In genomic region chr15:95906017-95906749, GRCm38 (mm10) we compare ENCODE assay signal across 8 mouse cellular contexts.
DNase-seq lines count a peak whose midpoint lies in the region; ATAC-seq lines count a peak whose summit lies in the region.

No protein-coding gene starts in this region.

- no peak overlapping the region for H3K27ac ChIP-seq in liver, embryonic 16.5 days (ENCODE audit: low read length)

- intact Hi-C loops in heart, postnatal 14 days (cut with DNase I) = no loop called here

- no peaks in the 10 kb centered on the region for H3K36me3 ChIP-seq in liver, embryonic 16.5 days (ENCODE audit: control insufficient read depth, insufficient read depth)

- peaks cover 38% of the 10 kb centered on the region for H3K4me1 ChIP-seq in liver, embryonic 16.5 days (ENCODE audit: control insufficient read depth, low read depth, low read length)

- H3K4me3 ChIP-seq in liver, embryonic 16.5 days (ENCODE audit: low read depth, low read length) = no peak overlapping the region

- DNase-seq in cerebellum, adult 9-10 months = peak; percentile 4
- no peak for DNase-seq in cerebellum, adult 11 months
- peak; percentile 14 for DNase-seq in adrenal gland, adult 8-10 months
- DNase-seq in heart, postnatal 14 days = peak; percentile 68 to 80
- DNase-seq in spleen, adult 18-20 months = peak; percentile 56 to 68
- DNase-seq in frontal cortex, postnatal 36 days (ENCODE audit: low spot score in 2 of 2) = no peak

- H3K9ac ChIP-seq in liver, embryonic 16.5 days (ENCODE audit: low read depth, low read length) = no peak overlapping the region

- peak; percentile 12; the same call in 1 of the 2 replicates for ATAC-seq in liver, embryonic 16.5 days (ENCODE audit: low read depth)
- no peak for ATAC-seq in inflammation-experienced regulatory T-cells, adult 6 months

- no peak overlapping the region for H3K4me2 ChIP-seq in liver, embryonic 16.5 days (ENCODE audit: low read depth, low read length)

- WGBS in liver, embryonic 16.5 days (ENCODE audit: insufficient replicate concordance) = 46% methylated on average over 7 of the region's 7 CpGs

- H3K27me3 ChIP-seq in liver, embryonic 16.5 days (ENCODE audit: control insufficient read depth, insufficient read depth, low read depth, low read length) = no peaks in the 10 kb centered on the region

- H3K9me3 ChIP-seq in liver, embryonic 16.5 days (replicated peaks; ENCODE audit: control insufficient read depth, low read length) = no peaks in the 10 kb centered on the region

Comparison
In these comparisons a context has a peak if more than half of its experiments do, and no peak if none do; other contexts are left out.
1. DNase-seq: peak in cerebellum, adult 9-10 months (single experiment), adrenal gland, adult 8-10 months (single experiment), heart, postnatal 14 days (2 of 2) and spleen, adult 18-20 months (2 of 2); none in cerebellum, adult 11 months (single experiment) and frontal cortex, postnatal 36 days (0 of 2).